In genomic region chr17:51182715-51183114, GRCm38 (mm10) we compare ENCODE assay signal across 21 mouse cellular contexts. TPM values are rescaled to one million over a fixed set of nuclear protein-coding genes. Genes with fewer than 3 reads are reported as not detected.
DNase-seq lines count a peak whose midpoint lies in the region; ATAC-seq lines count a peak whose summit lies in the region.
"Had no signal": no experiment of that assay in that cellular context is flagged by ENCODE, and none has a peak within 500 bp of the region (broad histone marks: within the 10 kb centered on the region; RNA-seq: fewer than 3 reads in every experiment).

No protein-coding gene starts in this region.

- no peak overlapping the region for H3K4me2 ChIP-seq in embryonic facial prominence, embryonic 14.5 days (ENCODE audit: low read depth, low read length)
- H3K4me2 ChIP-seq: forebrain, embryonic 15.5 days; heart, embryonic 13.5 days; hindbrain, embryonic 14.5 days; lung, embryonic 15.5 days had no signal

- H3K4me1 ChIP-seq in embryonic facial prominence, embryonic 14.5 days (ENCODE audit: control insufficient read depth, insufficient read depth, low read length), result no peaks in the 10 kb centered on the region
- peaks cover 10% of the 10 kb centered on the region for H3K4me1 ChIP-seq in embryonic facial prominence, embryonic 10.5 days
- peaks cover 12% of the 10 kb centered on the region for H3K4me1 ChIP-seq in limb, embryonic 10.5 days

- 68% methylated on average over 2 of the region's 2 CpGs for WGBS in embryonic facial prominence, embryonic 14.5 days
- 87% methylated on average over 2 of the region's 2 CpGs for WGBS in embryonic facial prominence, embryonic 10.5 days
- WGBS in limb, embryonic 10.5 days, result 88% methylated on average over 2 of the region's 2 CpGs

- H3K9ac ChIP-seq in embryonic facial prominence, embryonic 14.5 days (ENCODE audit: low read depth, low read length), result no peak overlapping the region
- H3K9ac ChIP-seq: forebrain, embryonic 15.5 days; heart, embryonic 13.5 days; hindbrain, embryonic 14.5 days; liver, embryonic 14.5 days; lung, embryonic 15.5 days had no signal

- H3K9me3 ChIP-seq in embryonic facial prominence, embryonic 14.5 days (ENCODE audit: control insufficient read depth, low read length), result no peaks in the 10 kb centered on the region
- H3K9me3 ChIP-seq in embryonic facial prominence, embryonic 10.5 days, result no peaks in the 10 kb centered on the region
- no peaks in the 10 kb centered on the region for H3K9me3 ChIP-seq in limb, embryonic 10.5 days (replicated peaks)
- H3K9me3 ChIP-seq: forebrain, embryonic 15.5 days; heart, embryonic 13.5 days; lung, embryonic 15.5 days had no signal

- H3K27ac ChIP-seq in embryonic facial prominence, embryonic 14.5 days (replicated peaks; ENCODE audit: low read depth, low read length), result no peak overlapping the region
- no peak overlapping the region for H3K27ac ChIP-seq in embryonic facial prominence, embryonic 10.5 days (replicated peaks)
- H3K27ac ChIP-seq in limb, embryonic 10.5 days, result no peak overlapping the region
- H3K27ac ChIP-seq: forebrain, embryonic 15.5 days; gastrocnemius, adult 2 months; heart, embryonic 13.5 days; hindbrain, embryonic 14.5 days; liver, embryonic 14.5 days; lung, embryonic 15.5 days had no signal

- H3K27me3 ChIP-seq in embryonic facial prominence, embryonic 14.5 days (replicated peaks; ENCODE audit: control insufficient read depth, insufficient read depth, low read length), result no peaks in the 10 kb centered on the region
- no peaks in the 10 kb centered on the region for H3K27me3 ChIP-seq in embryonic facial prominence, embryonic 10.5 days (replicated peaks; ENCODE audit: low read depth, poor library complexity, severe bottlenecking)
- no peaks in the 10 kb centered on the region for H3K27me3 ChIP-seq in limb, embryonic 10.5 days (ENCODE audit: low read depth, poor library complexity, severe bottlenecking)
- H3K27me3 ChIP-seq: forebrain, embryonic 15.5 days; heart, embryonic 13.5 days; lung, embryonic 15.5 days had no signal

- peak; percentile 26 for DNase-seq in embryonic facial prominence, embryonic 14.5 days (ENCODE audit: low spot score)
- DNase-seq in embryonic facial prominence, embryonic 10.5 days (ENCODE audit: low spot score), result no peak
- DNase-seq in layer of hippocampus, adult 9-11 months, result peak; percentile 28
- DNase-seq in layer of hippocampus, adult 9-10 months (ENCODE audit: low spot score), result no peak
- DNase-seq in NIH3T3 (ENCODE audit: low read depth), result peak; percentile 63
- DNase-seq in right cerebral cortex, postnatal 25 days, result peak; percentile 11
- DNase-seq in heart, adult 18-20 months, result no peak
- no peak for DNase-seq in limb, embryonic 10.5 days (ENCODE audit: low spot score)
- DNase-seq: adrenal gland, adult 2 months; gastrocnemius, adult 2 months; heart, postnatal 36 days; kidney, adult 9 months; kidney, postnatal 36 days; lung, postnatal 4 days; retina, postnatal 1 day; thymus, adult 2 months had no signal

- no peak for ATAC-seq in embryonic facial prominence, embryonic 14.5 days (ENCODE audit: low read depth)
- ATAC-seq: forebrain, embryonic 15.5 days had no signal

- H3K36me3 ChIP-seq in embryonic facial prominence, embryonic 14.5 days (ENCODE audit: control insufficient read depth, insufficient read depth, low read length), result no peaks in the 10 kb centered on the region
- H3K36me3 ChIP-seq in embryonic facial prominence, embryonic 10.5 days (replicated peaks), result no peaks in the 10 kb centered on the region
- no peaks in the 10 kb centered on the region for H3K36me3 ChIP-seq in limb, embryonic 10.5 days
- H3K36me3 ChIP-seq: forebrain, embryonic 15.5 days; heart, embryonic 13.5 days; lung, embryonic 15.5 days had no signal

- H3K4me3 ChIP-seq in embryonic facial prominence, embryonic 14.5 days (ENCODE audit: low read depth, low read length), result no peak overlapping the region
- no peak overlapping the region for H3K4me3 ChIP-seq in embryonic facial prominence, embryonic 10.5 days
- no peak overlapping the region for H3K4me3 ChIP-seq in limb, embryonic 10.5 days
- H3K4me3 ChIP-seq: forebrain, embryonic 15.5 days; gastrocnemius, adult 2 months; heart, embryonic 13.5 days; lung, embryonic 15.5 days had no signal

RNA-seq across cellular contexts. Expression of gene Tbc1d5, which starts 3.6 kb away (rescaled TPM):
- 11.6 and 13.2 TPM in 2 replicates for polyA plus RNA-seq in embryonic facial prominence, embryonic 14.5 days (2014; fragmentation: Nextera tagmentation; extraction: Ambion mirVana)
- polyA plus RNA-seq in embryonic facial prominence, embryonic 10.5 days (2016; fragmentation: Nextera tagmentation; extraction: Ambion mirVana), result 11.0 and 11.8 TPM in 2 replicates
- 10 to 100 TPM; 14.5 to 18.6 TPM for total RNA-seq in heart, adult 18-20 months (2021)
- 8.7 and 11.3 TPM in 2 replicates for polyA plus RNA-seq in limb, embryonic 10.5 days (2016; fragmentation: Nextera tagmentation; extraction: Ambion mirVana)

Comparison
In these comparisons a context has a peak if more than half of its experiments do, and no peak if none do; other contexts are left out.
1. DNase-seq: peak in embryonic facial prominence, embryonic 14.5 days (single experiment), layer of hippocampus, adult 9-11 months (single experiment), NIH3T3 (single experiment) and right cerebral cortex, postnatal 25 days (single experiment); none in embryonic facial prominence, embryonic 10.5 days (single experiment), layer of hippocampus, adult 9-10 months (single experiment), heart, adult 18-20 months (0 of 2) and limb, embryonic 10.5 days (single experiment).